Mouse (Mus musculus) hindbrain, embryonic 11.5 days (tissue): ENCODE results near the gene Dgki. TPM values are rescaled to one million over a fixed set of nuclear protein-coding genes. Genes with fewer than 3 reads are reported as not detected.

Source experiments
- ATAC-seq: fragments of 200-750 bp; cut with Nextera tagmentation; 2 replicates; pipeline ENCODE4 v1.8.0; 2017; ENCODE audit warnings: mild to moderate bottlenecking, moderate TSS enrichment, moderate library complexity; ENCODE audit not compliant: low FRiP score
- DNase-seq: peaks from one replicate; pipeline ENCODE4 v3.0.0-alpha.2; 2015; ENCODE audit warnings: low spot score
- H3K27ac ChIP-seq: fragments of 300-500 bp; sonication (generic); 2 replicates; pipeline ENCODE4 v1.5.1; 2014; ENCODE audit warnings: mild to moderate bottlenecking, low read depth, low read length
- H3K27me3 ChIP-seq: fragments of 300-500 bp; sonication (generic); 2 replicates; pipeline ENCODE4 v1.6.1; 2014; ENCODE audit warnings: mild to moderate bottlenecking, low read length, moderate library complexity, mixed read lengths; ENCODE audit not compliant: control insufficient read depth, insufficient read depth
- H3K36me3 ChIP-seq: fragments of 300-500 bp; sonication (generic); 2 replicates; pipeline ENCODE4 v1.6.1; 2014; ENCODE audit warnings: mild to moderate bottlenecking, low read length, moderate library complexity, mixed read lengths; ENCODE audit not compliant: control insufficient read depth, insufficient read depth
- H3K4me1 ChIP-seq: fragments of 300-500 bp; sonication (generic); replicated peaks from 2 replicates; pipeline ENCODE4 v1.6.1; 2014; ENCODE audit warnings: low read length, mixed read lengths; ENCODE audit not compliant: control insufficient read depth, insufficient read depth
- H3K4me2 ChIP-seq: fragments of 300-500 bp; sonication (generic); replicated peaks from 2 replicates; pipeline ENCODE4 v1.6.1; 2014; ENCODE audit warnings: mild to moderate bottlenecking, low read depth, low read length
- H3K4me3 ChIP-seq: fragments of 300-500 bp; sonication (generic); 2 replicates; pipeline ENCODE4 v1.5.1; 2014; ENCODE audit warnings: low read depth, low read length
- H3K9ac ChIP-seq: fragments of 300-500 bp; sonication (generic); 2 replicates; pipeline ENCODE4 v1.6.1; 2014; ENCODE audit warnings: low read depth, low read length
- H3K9me3 ChIP-seq: fragments of 300-500 bp; sonication (generic); 2 replicates; pipeline ENCODE4 v1.6.1; 2016; ENCODE audit warnings: low read length; ENCODE audit not compliant: control insufficient read depth
- WGBS: fragments of 180-500 bp; shearing (Covaris S2); extraction: QIAGEN DNeasy Blood & Tissue Kit; methylation state at CpG from one replicate; pipeline ENCODE4 v1.1.7; 2014; 5-methylcytosine and 5-hydroxymethylcytosine counted together
- polyA plus RNA-seq: library from polyadenylated mRNA; unstranded; fragments of >200 nt; fragmentation: Nextera tagmentation; extraction: Ambion mirVana; gene quantifications from 2 replicates; pipeline ENCODE4 v1.2.1, GENCODE M21; 2014

Gene Dgki
- polyA plus RNA-seq, 1 experiment from 2014 or later, result 2.6 TPM

DNA sequence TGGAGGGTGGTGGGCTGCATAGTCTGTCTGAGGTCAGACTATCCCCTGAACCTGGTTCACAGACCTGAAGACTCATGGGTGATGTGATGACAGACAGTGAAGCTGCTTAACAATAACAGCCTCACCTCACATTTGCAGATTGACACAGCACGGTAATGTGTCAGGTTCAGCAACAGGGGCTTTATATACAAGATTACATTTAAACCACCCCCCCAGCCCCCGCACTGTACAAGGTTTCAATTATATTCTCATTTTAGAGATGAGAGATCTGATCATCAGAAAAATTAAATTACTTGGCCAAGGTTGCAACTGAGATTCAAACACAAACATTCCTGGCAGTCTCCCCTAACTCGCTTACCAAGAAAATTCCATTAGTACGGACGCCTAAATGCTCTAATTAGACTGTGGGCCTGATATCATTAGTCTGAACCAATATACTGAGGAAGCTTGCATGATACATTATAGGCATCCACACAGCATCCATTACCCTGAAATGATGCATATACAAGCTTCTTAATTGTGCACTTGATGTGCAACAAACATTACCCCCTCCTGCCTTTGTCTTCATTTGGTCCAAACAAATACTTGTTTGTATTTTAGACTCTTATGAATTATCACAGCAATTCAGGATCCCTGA lies 330.6 kb downstream of the Dgki start:
- no peak for DNase-seq
- H3K27me3 ChIP-seq, result no peaks in the 10 kb centered on the region
- H3K4me2 ChIP-seq, result no peak overlapping the region
- no peak overlapping the region for H3K9ac ChIP-seq
- no peaks in the 10 kb centered on the region for H3K4me1 ChIP-seq
- H3K4me3 ChIP-seq, result no peak overlapping the region
- ATAC-seq, result no peak
- H3K27ac ChIP-seq, result no peak overlapping the region
- no peaks in the 10 kb centered on the region for H3K36me3 ChIP-seq
- WGBS, result 83% methylated on average over 5 of the region's 5 CpGs
- no peaks in the 10 kb centered on the region for H3K9me3 ChIP-seq

DNA sequence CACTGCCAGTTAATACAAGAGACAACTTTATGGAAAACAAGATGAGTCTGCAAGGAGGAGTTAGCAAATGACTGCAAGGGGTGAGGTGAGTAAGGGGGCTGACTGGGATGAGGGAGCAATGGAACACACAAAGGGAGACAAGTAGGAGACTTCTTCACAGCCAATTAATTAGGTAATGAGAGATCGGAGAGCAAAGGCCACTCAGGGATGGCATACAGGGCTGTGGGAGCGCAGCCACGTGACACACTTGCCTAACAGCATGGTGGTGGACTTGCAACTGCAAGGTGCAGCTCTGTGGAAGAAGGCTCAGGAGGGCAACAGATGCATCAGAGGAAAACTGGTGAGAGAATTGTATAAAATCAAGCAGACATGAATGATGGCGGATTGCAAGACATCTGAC lies 339.3 kb downstream of the Dgki start:
- ATAC-seq (no peak), DNase-seq (no peak)
- Histone ChIP-seq H3K4me1 (no peaks in the 10 kb centered on the region), H3K9me3 (no peaks in the 10 kb centered on the region), H3K36me3 (no peaks in the 10 kb centered on the region), H3K27me3 (no peaks in the 10 kb centered on the region), H3K9ac (no peak overlapping the region), H3K4me3 (no peak overlapping the region), H3K4me2 (no peak overlapping the region), H3K27ac (no peak overlapping the region)
- 90% methylated on average over 4 of the region's 4 CpGs for WGBS

GRCm38 (mm10) chr6:36955293-36955692 lies 344.7 kb downstream of the Dgki start:
- H3K36me3 ChIP-seq, result no peaks in the 10 kb centered on the region
- peak; percentile 28 for DNase-seq

GRCm38 (mm10) chr6:36950648-36951047 lies 349.3 kb downstream of the Dgki start:
- WGBS, result 70% methylated on average over 3 of the region's 3 CpGs
- no peak for ATAC-seq
- no peak for DNase-seq
- Histone ChIP-seq H3K9me3 (no peaks in the 10 kb centered on the region), H3K4me1 (no peaks in the 10 kb centered on the region), H3K27me3 (no peaks in the 10 kb centered on the region), H3K27ac (no peak overlapping the region), H3K9ac (no peak overlapping the region), H3K4me3 (no peak overlapping the region), H3K4me2 (no peak overlapping the region), H3K36me3 (no peaks in the 10 kb centered on the region)

More at GRCm38 (mm10) chr6:36955293-36955692, 344.7 kb downstream of the Dgki start:
- no peak for ATAC-seq
- Histone ChIP-seq H3K9ac (no peak overlapping the region), H3K9me3 (no peaks in the 10 kb centered on the region), H3K27me3 (no peaks in the 10 kb centered on the region), H3K4me2 (no peak overlapping the region), H3K4me3 (no peak overlapping the region), H3K4me1 (no peaks in the 10 kb centered on the region), H3K27ac (no peak overlapping the region)
- 91% methylated on average over 4 of the region's 4 CpGs for whole genome bisulfite sequencing

DNA sequence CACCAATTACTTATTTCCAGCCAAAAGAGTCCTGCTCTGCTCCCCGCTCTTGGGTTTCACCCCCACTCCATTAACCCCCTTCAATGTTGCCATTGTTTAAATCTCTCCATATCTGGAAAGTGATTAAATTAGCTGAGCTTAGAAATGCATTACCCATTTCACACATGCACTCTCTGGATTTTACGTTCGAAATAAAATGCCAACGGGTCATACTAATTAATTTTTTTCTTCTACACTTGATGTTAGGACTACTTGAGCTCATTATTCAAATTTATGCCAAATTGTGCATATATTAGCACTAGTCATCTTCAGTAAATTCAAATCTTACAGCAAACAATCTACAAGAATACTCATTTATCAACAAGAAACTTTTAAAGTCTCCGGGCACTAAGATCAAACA lies 352.1 kb downstream of the Dgki start:
- Histone ChIP-seq H3K27me3 (no peaks in the 10 kb centered on the region), H3K9me3 (no peaks in the 10 kb centered on the region), H3K4me1 (no peaks in the 10 kb centered on the region), H3K36me3 (no peaks in the 10 kb centered on the region), H3K4me3 (no peak overlapping the region), H3K27ac (no peak overlapping the region), H3K4me2 (no peak overlapping the region), H3K9ac (no peak overlapping the region)
- 94% methylated on average over 5 of the region's 5 CpGs for WGBS
- DNase-seq (no peak), ATAC-seq (no peak)

- Histone ChIP-seq H3K4me3 (no peak overlapping the region), H3K4me1 (no peaks in the 10 kb centered on the region), H3K9ac (no peak overlapping the region), H3K27me3 (no peaks in the 10 kb centered on the region), H3K27ac (no peak overlapping the region), H3K36me3 (no peaks in the 10 kb centered on the region), H3K4me2 (no peak overlapping the region), H3K9me3 (no peaks in the 10 kb centered on the region)
- ATAC-seq (0 out of 2 replicates have a peak, but pooled peaks have one; percentile 47), DNase-seq (peak; percentile 32)
- 50% methylated on average over 2 of the region's 2 CpGs for WGBS
These were observed 362.5 kb downstream of the Dgki start for GRCm38 (mm10) chr6:36937527-36937926.

DNA sequence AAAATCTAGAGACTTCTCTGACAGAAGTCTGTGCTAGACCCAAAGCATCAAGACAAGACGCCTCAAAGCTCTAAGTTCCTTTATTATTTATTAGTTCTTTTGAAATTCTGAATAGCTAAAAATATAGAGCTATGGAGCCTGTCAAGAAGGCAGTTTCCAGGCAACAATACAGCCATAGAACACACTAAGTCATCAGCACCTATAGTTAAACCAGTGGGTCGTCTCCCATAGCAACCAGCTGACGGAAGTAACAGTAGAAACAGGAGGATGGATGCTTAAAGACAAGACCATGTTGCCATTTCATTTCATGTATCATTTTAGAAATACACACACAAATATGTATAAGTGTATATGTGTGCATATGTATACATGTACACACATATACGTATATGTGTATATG lies 363.2 kb downstream of the Dgki start:
- DNase-seq (no peak), ATAC-seq (no peak)
- H3K9ac ChIP-seq, result no peak overlapping the region
- H3K9me3 ChIP-seq, result no peaks in the 10 kb centered on the region
- no peaks in the 10 kb centered on the region for H3K36me3 ChIP-seq
- 72% methylated on average over 4 of the region's 4 CpGs for WGBS
- no peak overlapping the region for H3K4me3 ChIP-seq
- H3K27me3 ChIP-seq, result 0 out of 2 replicates have a peak, but pooled peaks cover 2% of the 10 kb centered on the region
- H3K4me1 ChIP-seq, result no peaks in the 10 kb centered on the region
- H3K4me2 ChIP-seq, result no peak overlapping the region
- H3K27ac ChIP-seq, result no peak overlapping the region

- H3K4me1 ChIP-seq, result no peaks in the 10 kb centered on the region
- ATAC-seq (no peak), DNase-seq (no peak)
- H3K27me3 ChIP-seq, result 0 out of 2 replicates have a peak, but pooled peaks cover 2% of the 10 kb centered on the region
- H3K27ac ChIP-seq, result no peak overlapping the region
- no peak overlapping the region for H3K4me3 ChIP-seq
- H3K36me3 ChIP-seq, result no peaks in the 10 kb centered on the region
- 54% methylated on average over 4 of the region's 4 CpGs for WGBS
- H3K9ac ChIP-seq, result no peak overlapping the region
- H3K4me2 ChIP-seq, result no peak overlapping the region
- H3K9me3 ChIP-seq, result no peaks in the 10 kb centered on the region
These were observed 368.5 kb downstream of the Dgki start for GRCm38 (mm10) chr6:36931473-36931872.

- H3K36me3 ChIP-seq, result no peaks in the 10 kb centered on the region
- no peak overlapping the region for H3K4me2 ChIP-seq
- 84% methylated on average over 2 of the region's 2 CpGs for WGBS
- no peak overlapping the region for H3K27ac ChIP-seq
- no peak overlapping the region for H3K4me3 ChIP-seq
- no peak for ATAC-seq
- no peak overlapping the region for H3K9ac ChIP-seq
- H3K4me1 ChIP-seq, result no peaks in the 10 kb centered on the region
- DNase-seq, result no peak
- no peaks in the 10 kb centered on the region for H3K9me3 ChIP-seq
- H3K27me3 ChIP-seq, result 0 out of 2 replicates have a peak, but pooled peaks cover 2% of the 10 kb centered on the region
These were observed 370.2 kb downstream of the Dgki start for GRCm38 (mm10) chr6:36929781-36930180.
